Mouse (Mus musculus) megakaryocyte-erythroid progenitor cell, adult 5-6 weeks (primary cell): ENCODE data around the gene Loxl1. TPM values are rescaled to one million over a fixed set of nuclear protein-coding genes. Genes with fewer than 3 reads are reported as not detected.
"Not testable (repeated sequence)": the region's sequence is repeated elsewhere in the genome, so short reads cannot be mapped to it uniquely, and the experiment has no call there.

Source experiments
- ATAC-seq: replicated peaks from 2 replicates; pipeline ENCODE4 v1.8.0; 2016; ENCODE audit warnings: mild to moderate bottlenecking, inconsistent platforms; ENCODE audit not compliant: severe bottlenecking, poor library complexity, low FRiP score, low TSS enrichment
- total RNA-seq, 2 experiments: library from RNA; stranded (forward) in 1 of 2; stranded (reverse) in 1 of 2; fragments of 200-1000, 215-1000 nt in 1 of 2; fragments of >200 nt in 1 of 2; fragmentation: Nextera tagmentation in 1 of 2; gene quantifications; 2 replicates each; pipeline ENCODE4 v1.2.3; 2014 to 2017

Loxl1 gene
- total RNA-seq, 2 experiments from 2014 or later, result not detected

DNA sequence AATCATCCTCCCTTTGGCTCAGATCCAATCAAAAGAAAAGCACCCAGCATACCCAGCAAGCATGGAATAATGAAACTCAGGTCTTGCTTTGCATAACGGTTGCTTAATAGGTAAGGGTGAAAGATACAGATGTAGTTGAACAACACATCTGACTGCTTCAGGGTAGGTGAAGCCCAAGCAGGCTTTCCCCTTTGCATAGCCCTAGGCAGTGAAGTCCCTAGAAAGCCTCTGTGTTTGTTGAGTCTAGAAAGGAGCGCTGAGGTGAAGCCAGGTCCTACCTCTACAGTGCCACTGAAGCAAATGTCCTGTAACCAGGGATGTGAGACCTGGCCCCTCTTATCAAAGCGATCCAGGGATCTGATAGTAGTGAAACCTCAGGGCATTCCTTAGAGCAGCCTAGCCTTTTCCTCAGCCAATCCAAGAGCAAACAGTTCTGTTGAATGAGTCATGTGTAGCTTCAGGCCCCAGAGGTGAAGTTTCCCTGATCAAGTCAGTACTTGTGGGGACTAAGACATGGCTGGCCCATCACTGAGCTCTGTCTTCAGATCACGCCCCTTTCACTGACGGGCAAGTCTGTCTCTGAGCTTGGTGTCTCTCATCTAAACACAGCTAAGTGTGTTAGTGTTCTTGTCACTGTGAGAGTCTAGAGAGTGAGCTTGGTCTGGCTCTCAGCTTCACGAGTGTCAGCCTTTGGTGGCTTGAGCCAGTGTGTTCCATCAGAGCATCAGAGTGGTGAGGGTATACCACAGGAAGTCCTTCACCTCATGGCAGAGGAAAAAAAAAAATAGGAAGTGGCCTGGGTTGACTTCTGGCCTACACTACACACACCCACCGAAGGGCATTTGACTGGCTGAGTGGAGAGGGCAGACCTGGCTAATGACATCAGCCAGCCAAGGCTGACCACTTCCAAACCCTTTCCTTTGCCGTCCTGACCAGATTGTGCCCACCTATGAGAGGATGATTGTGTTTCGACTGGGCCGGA lies 57.0 kb downstream of the Loxl1 start:
- no peak for ATAC-seq

DNA sequence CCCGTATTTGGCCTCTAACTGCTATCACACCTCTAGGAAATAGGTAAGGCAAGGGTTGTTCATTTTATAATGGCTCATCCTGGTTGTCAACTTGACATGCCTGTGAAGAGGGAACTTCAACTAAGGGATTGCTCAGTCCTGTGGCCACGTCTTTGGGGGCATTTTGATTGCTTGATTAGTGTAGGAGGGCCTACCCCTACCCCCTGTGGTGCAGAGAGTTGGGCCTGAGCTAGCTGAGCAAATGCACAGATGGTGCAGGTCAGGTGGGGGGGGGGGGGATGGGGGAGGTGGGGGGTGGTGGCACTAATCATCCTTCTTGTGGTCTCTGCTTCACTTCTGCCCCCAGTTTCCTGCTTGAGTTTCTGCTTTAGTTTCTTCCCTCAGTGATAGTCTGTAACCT lies 57.9 kb downstream of the Loxl1 start:
- no peak for ATAC-seq

DNA sequence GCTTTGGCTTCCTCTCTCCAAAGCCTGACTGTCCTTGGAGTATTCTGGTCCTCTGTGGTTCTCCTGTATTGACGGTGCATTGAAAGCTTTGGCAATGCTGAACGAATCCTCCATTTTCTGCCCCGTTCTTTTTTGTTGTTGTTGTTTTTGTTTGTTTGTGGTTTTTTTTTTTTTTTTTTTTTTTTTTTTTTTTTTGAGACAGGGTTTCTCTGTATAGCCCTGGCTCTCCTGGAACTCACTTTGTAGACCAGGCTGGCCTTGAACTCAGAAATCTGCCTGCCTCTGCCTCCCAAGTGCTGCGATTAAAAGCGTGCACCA lies 59.2 kb downstream of the Loxl1 start:
- not testable (repeated sequence) for ATAC-seq

- ATAC-seq, result peak; percentile 98
These were observed 59.8 kb downstream of the Loxl1 start, which contains the start of gene Stoml1 for GRCm38 (mm10) chr9:58253033-58253804. TSS of gene Stoml1 (plus strand) at chr9:58253164.

DNA sequence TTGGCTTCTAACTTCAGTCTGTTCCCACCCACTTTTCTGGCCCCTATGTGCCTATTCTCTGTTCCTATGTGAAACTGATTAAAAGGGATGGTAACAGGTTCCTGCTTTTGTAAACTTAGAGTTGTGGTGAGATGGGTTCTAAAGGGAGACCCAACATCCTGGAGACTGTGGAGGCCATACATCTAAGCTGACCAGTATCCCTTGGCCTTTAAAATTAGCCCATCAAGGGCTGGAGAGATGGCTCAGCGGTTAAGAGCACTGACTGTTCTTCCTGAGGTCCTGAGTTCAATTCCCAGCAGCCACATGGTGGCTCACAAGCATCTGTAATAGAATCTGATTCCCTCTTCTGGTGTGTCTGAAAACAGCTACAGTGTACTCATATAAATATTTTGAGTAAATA lies 62.3 kb downstream of the Loxl1 start:
- not testable (repeated sequence) for ATAC-seq

DNA sequence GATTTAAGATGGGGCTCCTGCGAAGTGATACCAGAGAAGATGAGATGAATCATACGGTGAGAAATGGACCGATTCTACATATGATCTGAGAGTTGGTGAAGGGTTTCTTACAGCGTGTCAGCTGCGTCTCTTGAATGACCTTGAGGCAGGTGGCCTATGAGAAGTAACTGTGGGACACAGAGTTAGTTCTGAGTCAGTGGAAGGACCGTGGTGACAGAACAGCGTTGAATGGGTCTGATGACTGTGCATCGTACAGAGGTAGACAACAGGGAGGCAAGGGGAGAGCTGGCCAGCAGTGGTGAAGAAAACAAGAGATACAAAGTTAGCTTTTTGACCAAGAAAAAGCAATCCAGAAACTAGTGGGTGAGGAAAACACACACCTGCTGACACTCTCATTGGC lies 62.7 kb downstream of the Loxl1 start:
- ATAC-seq, result no peak

GRCm38 (mm10) chr9:58249592-58250192 lies 63.3 kb downstream of the Loxl1 start, which contains the start of gene Pml:
TSS of gene Pml (minus strand) at chr9:58249786.
- peak; percentile 47 for ATAC-seq

DNA sequence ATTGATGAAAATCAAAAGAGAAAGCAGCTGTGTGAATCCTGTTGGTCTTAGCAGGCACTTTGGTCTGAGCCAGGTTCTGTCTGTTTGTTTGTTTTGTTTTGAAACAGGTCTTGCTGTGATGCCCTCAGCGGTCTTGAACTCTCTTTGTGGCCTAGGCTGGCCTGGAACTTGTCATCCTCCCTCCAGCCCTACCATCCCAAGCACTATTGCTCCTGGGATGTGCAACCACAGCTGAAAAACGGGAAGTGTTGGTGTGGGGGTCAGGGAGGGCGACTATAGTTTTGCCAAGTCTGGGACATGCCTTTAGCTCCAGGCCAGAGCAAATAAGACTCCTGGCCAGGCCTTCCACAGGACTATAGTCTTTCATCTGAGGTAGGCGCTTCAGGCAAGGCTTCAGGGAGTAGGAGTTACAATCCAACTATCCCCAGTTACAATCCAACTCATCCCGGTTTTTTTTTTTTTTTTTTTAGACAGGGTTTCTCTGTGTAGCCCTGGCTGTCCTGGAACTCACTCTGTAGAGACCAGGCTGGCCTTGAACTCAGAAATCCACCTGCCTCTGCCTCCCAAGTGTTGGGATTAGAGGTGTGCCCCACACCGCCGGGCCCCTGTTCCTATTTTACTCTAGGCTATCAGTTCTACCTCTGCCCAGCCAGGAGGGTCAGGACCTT lies 64.1 kb downstream of the Loxl1 start:
- ATAC-seq, result no peak

DNA sequence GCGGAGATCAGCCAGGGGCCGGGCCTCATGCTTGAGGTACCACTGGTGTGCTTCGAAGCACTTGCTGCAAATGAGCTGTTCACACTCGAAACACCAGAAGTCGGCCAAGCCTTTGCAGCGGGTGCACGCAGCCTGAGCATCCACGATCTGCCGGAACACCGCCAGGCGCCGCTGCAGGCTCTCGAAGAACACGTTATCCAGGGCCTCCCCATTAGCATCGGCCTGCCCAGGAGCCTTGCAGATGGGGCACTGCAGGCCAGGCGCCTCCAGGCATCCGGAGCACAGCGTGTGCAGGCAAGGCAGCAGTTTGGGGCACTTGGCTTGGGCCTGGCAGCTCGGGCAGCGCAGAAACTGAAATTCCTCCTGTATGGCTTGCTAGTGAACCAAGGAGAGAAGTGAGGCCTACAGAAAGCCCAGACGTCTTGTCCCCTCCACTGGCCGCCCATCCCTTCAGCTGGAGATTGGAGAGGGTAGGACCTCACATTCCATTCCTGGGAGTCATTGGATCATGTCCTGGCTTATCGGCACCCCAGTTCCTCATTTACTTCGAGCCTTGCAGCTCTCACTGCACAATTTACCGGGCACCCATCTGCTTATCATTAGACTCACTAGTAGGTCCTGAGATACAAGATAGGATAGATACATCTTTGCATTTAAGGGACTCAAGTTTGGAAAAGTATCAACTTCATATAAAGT lies 65.8 kb downstream of the Loxl1 start:
- ATAC-seq, result peak; percentile 78

GRCm38 (mm10) chr9:58246083-58246591 lies 66.8 kb downstream of the Loxl1 start:
- peak; percentile 29 for ATAC-seq

- no peak for ATAC-seq
These were observed 69.3 kb downstream of the Loxl1 start for GRCm38 (mm10) chr9:58243696-58244095.

GRCm38 (mm10) chr9:58242696-58243095 lies 70.3 kb downstream of the Loxl1 start:
- ATAC-seq, result no peak

DNA sequence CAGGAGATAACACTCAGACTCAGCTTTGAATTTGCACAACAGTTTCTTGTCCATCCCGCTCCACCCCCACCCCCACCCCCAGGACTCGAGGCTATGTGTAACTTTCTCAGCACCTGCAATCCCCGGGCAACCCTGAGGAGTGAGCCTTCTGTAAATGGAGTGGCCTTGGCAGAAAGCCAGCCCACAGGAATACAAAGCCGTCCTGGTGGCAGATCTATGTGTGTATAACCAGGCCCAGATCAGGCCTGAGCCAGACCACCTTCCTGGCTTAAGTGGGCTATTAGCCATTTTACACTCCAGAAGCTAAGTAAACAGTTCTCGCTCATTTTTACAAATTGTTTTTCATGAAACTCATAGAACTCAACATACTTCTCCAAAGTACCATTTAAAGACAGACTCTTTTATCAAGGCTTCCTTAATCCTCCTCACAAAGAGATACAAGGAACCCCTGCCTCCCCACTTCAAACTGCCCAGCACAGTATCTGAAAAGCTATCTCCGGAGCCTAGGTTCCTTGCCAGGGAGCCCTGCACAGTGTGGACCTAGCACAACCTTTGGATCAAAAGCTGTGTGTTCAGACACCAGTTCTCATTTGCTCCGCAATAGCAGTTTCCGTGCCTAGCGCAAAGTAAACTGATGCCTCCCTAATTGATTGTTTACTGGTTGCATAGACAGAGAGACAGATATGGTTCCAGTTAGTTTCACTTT lies 71.1 kb downstream of the Loxl1 start:
- 0 out of 2 replicates have a peak, but pooled peaks have one; percentile 19 for ATAC-seq

Other genes starting within 250 kb of the Loxl1 start
- not detected in 2 replicates for gene Stra6, start 249.4 kb downstream of the Loxl1 start, total RNA-seq (2014; fragmentation: Nextera tagmentation)
- gene Stra6, start 249.4 kb downstream of the Loxl1 start, total RNA-seq (2017), result not detected in 2 replicates
- gene Ccdc33, start 194.4 kb downstream of the Loxl1 start, total RNA-seq (2014; fragmentation: Nextera tagmentation), result not detected in 2 replicates
- gene Ccdc33, start 194.4 kb downstream of the Loxl1 start, total RNA-seq (2017), result not detected in 2 replicates
- not detected in 2 replicates for gene Islr, start 108.9 kb downstream of the Loxl1 start, total RNA-seq (2014; fragmentation: Nextera tagmentation)
- gene Islr, start 108.9 kb downstream of the Loxl1 start, total RNA-seq (2017), result 0.27 TPM in 1 of 2 replicates, not detected in the other
- gene Islr2, start 108.9 kb downstream of the Loxl1 start, total RNA-seq (2014; fragmentation: Nextera tagmentation), result 0.07 TPM in 1 of 2 replicates, not detected in the other
- gene Islr2, start 108.9 kb downstream of the Loxl1 start, total RNA-seq (2017), result not detected in 2 replicates
- 126 and 134 TPM in 2 replicates for gene Pml, start 63.4 kb downstream of the Loxl1 start, total RNA-seq (2014; fragmentation: Nextera tagmentation)
- 34.2 and 38.1 TPM in 2 replicates for gene Pml, start 63.4 kb downstream of the Loxl1 start, total RNA-seq (2017)
- 4.7 and 17.9 TPM in 2 replicates for gene Stoml1, start 60.0 kb downstream of the Loxl1 start, total RNA-seq (2014; fragmentation: Nextera tagmentation)
- 3.5 and 5.3 TPM in 2 replicates for gene Stoml1, start 60.0 kb downstream of the Loxl1 start, total RNA-seq (2017)
- not detected in 2 replicates for gene Tbc1d21, start 57.3 kb upstream of the Loxl1 start, total RNA-seq (2014; fragmentation: Nextera tagmentation)
- not detected in 2 replicates for gene Tbc1d21, start 57.3 kb upstream of the Loxl1 start, total RNA-seq (2017)
- not detected in 2 replicates for gene Insyn1, start 175.4 kb upstream of the Loxl1 start, total RNA-seq (2014; fragmentation: Nextera tagmentation)
- gene Insyn1, start 175.4 kb upstream of the Loxl1 start, total RNA-seq (2017), result not detected in 2 replicates
- 0.45 TPM in 1 of 2 replicates, not detected in the other for gene Cd276, start 242.3 kb upstream of the Loxl1 start, total RNA-seq (2014; fragmentation: Nextera tagmentation)
- gene Cd276, start 242.3 kb upstream of the Loxl1 start, total RNA-seq (2017), result not detected in 2 replicates